Mouse (Mus musculus) testis, adult 2 months (tissue): ENCODE data around the gene Pex5.

ENCODE experiments used
- CTCF ChIP-seq: fragments of 200-500 bp; IDR thresholded peaks from 2 replicates; pipeline ENCODE4 v1.5.1; 2012; ENCODE audit warnings: low read depth, mild to moderate bottlenecking, inconsistent platforms, low read length, moderate library complexity; ENCODE audit not compliant: control insufficient read depth, insufficient read depth, insufficient replicate concordance
- POLR2A ChIP-seq: fragments of 200-500 bp; IDR thresholded peaks from 2 replicates; pipeline ENCODE4 v1.6.1; 2012; ENCODE audit warnings: low read depth, mild to moderate bottlenecking, inconsistent platforms, low read length, moderate library complexity; ENCODE audit not compliant: control insufficient read depth

GRCm38 (mm10) chr6:124413770-124414149 is 1.1 kb downstream of the Pex5 start:
- TF ChIP-seq POLR2A (no peak), CTCF (no peak)
